ENCODE assay signal across 29 mouse cellular contexts in genomic region chr4:127107566-127107965, GRCm38 (mm10). TPM values are rescaled to one million over a fixed set of nuclear protein-coding genes. Genes with fewer than 3 reads are reported as not detected.
DNase-seq lines count a peak whose midpoint lies in the region; ATAC-seq lines count a peak whose summit lies in the region.
"Had no signal": no experiment of that assay in that cellular context is flagged by ENCODE, and none has a peak within 500 bp of the region (broad histone marks: within the 10 kb centered on the region; RNA-seq: fewer than 3 reads in every experiment).

No protein-coding gene starts in this region.

- no peak overlapping the region for H3K27ac ChIP-seq in kidney, embryonic 14.5 days (ENCODE audit: low read depth, low read length)
- H3K27ac ChIP-seq: embryonic facial prominence, embryonic 10.5 days; embryonic facial prominence, embryonic 13.5 days; forebrain, embryonic 12.5 days; forebrain, embryonic 15.5 days; hindbrain, embryonic 10.5 days; hindbrain, embryonic 14.5 days; hindbrain, postnatal 0 days had no signal

- DNase-seq in kidney, adult 18-20 months, result peak; percentile 51
- DNase-seq in kidney, adult 8-10 months, result peak; percentile 57 to 75
- peak; percentile 78 for DNase-seq in kidney, adult 9 months
- peak; percentile 60 for DNase-seq in kidney, postnatal 25 days
- no peak for DNase-seq in adrenal gland, adult 18-20 months (ENCODE audit: low spot score in 2 of 2)
- DNase-seq in left cerebral cortex, adult 11 months (ENCODE audit: low spot score), result no peak
- DNase-seq: adrenal gland, adult 8-10 months; adrenal gland, postnatal 25 days; cerebellum, adult 11-12 months; cerebellum, adult 8-10 months; cerebellum, postnatal 10 days; cerebellum, postnatal 36 days; embryo, embryonic 11 days; gastrocnemius, postnatal 10 days; gastrocnemius, postnatal 36 days; heart, postnatal 36 days had no signal

- no peak for ATAC-seq in kidney, embryonic 14.5 days (ENCODE audit: low FRiP score, low TSS enrichment)
- ATAC-seq: CD4-positive, CD25-positive, alpha-beta regulatory T cell, adult 4 months; forebrain, embryonic 15.5 days; hindbrain, postnatal 0 days had no signal

- WGBS in kidney, embryonic 14.5 days, result 91% methylated on average over 4 of the region's 4 CpGs

- no peaks in the 10 kb centered on the region; the same call in 1 of the 2 replicates for H3K9me3 ChIP-seq in kidney, embryonic 14.5 days (ENCODE audit: control insufficient read depth, low read length)
- H3K9me3 ChIP-seq: embryonic facial prominence, embryonic 10.5 days; embryonic facial prominence, embryonic 13.5 days; forebrain, embryonic 12.5 days; forebrain, embryonic 15.5 days had no signal

- no peaks in the 10 kb centered on the region for H3K4me1 ChIP-seq in kidney, embryonic 14.5 days (ENCODE audit: control insufficient read depth, insufficient read depth, low read length)
- H3K4me1 ChIP-seq: embryonic facial prominence, embryonic 10.5 days; embryonic facial prominence, embryonic 13.5 days; forebrain, embryonic 12.5 days; forebrain, embryonic 15.5 days; hindbrain, embryonic 10.5 days had no signal

- no peaks in the 10 kb centered on the region for H3K27me3 ChIP-seq in kidney, embryonic 14.5 days (ENCODE audit: control insufficient read depth, insufficient read depth, low read length)
- H3K27me3 ChIP-seq: embryonic facial prominence, embryonic 13.5 days; forebrain, embryonic 12.5 days; forebrain, embryonic 15.5 days had no signal

- no peak overlapping the region for H3K9ac ChIP-seq in kidney, embryonic 14.5 days (ENCODE audit: low read depth, low read length)
- H3K9ac ChIP-seq: embryonic facial prominence, embryonic 13.5 days; forebrain, embryonic 12.5 days; forebrain, embryonic 15.5 days; hindbrain, embryonic 14.5 days had no signal

- H3K36me3 ChIP-seq in kidney, embryonic 14.5 days (ENCODE audit: control insufficient read depth, insufficient read depth, low read length), result peaks cover 9% of the 10 kb centered on the region; the same call in 1 of the 2 replicates

- no peak overlapping the region for H3K4me2 ChIP-seq in kidney, embryonic 14.5 days (replicated peaks; ENCODE audit: low read depth, low read length)
- H3K4me2 ChIP-seq: embryonic facial prominence, embryonic 13.5 days; forebrain, embryonic 12.5 days; forebrain, embryonic 15.5 days; heart, embryonic 11.5 days; hindbrain, embryonic 14.5 days had no signal

- H3K4me3 ChIP-seq in kidney, embryonic 14.5 days (ENCODE audit: low read length), result no peak overlapping the region
- H3K4me3 ChIP-seq: embryonic facial prominence, embryonic 10.5 days; embryonic facial prominence, embryonic 13.5 days; erythroblast, embryonic 14.5 days; forebrain, embryonic 12.5 days; forebrain, embryonic 15.5 days; hindbrain, embryonic 10.5 days had no signal

RNA-seq across cellular contexts. Expression of gene Tmem35b, which starts 15.9 kb away (rescaled TPM):
- polyA plus RNA-seq in kidney, embryonic 14.5 days (2014; fragmentation: Nextera tagmentation; extraction: Ambion mirVana), result 22.1 and 25.4 TPM in 2 replicates
- total RNA-seq in adrenal gland, adult 18-20 months (2021), result 10 to 100 TPM; 15.0 to 19.6 TPM

RNA-seq across cellular contexts. Expression of gene Zmym6, which starts 30.4 kb away (rescaled TPM):
- polyA plus RNA-seq in kidney, embryonic 14.5 days (2014; fragmentation: Nextera tagmentation; extraction: Ambion mirVana), result 14.4 and 20.4 TPM in 2 replicates
- total RNA-seq in adrenal gland, adult 18-20 months (2021), result 10 to 100 TPM; 13.4 to 17.3 TPM
- total RNA-seq: MEL had no signal
- polyA plus RNA-seq: C2C12 had no signal

RNA-seq across cellular contexts. Expression of gene Zmym1, which starts 46.6 kb away (rescaled TPM):
- polyA plus RNA-seq in kidney, embryonic 14.5 days (2014; fragmentation: Nextera tagmentation; extraction: Ambion mirVana), result 15.6 and 26.5 TPM in 2 replicates
- total RNA-seq in adrenal gland, adult 18-20 months (2021), result 1 to 10 TPM; 6.6 to 8.1 TPM

Comparison
In these comparisons a context has a peak if more than half of its experiments do, and no peak if none do; other contexts are left out.
1. DNase-seq: peak in kidney, adult 18-20 months (single experiment), kidney, adult 8-10 months (2 of 2), kidney, adult 9 months (single experiment) and kidney, postnatal 25 days (2 of 2); none in adrenal gland, adult 18-20 months (0 of 2) and left cerebral cortex, adult 11 months (single experiment).